Mouse (Mus musculus) MEL (cell line): ENCODE results near the gene Gm45902. TPM values are rescaled to one million over a fixed set of nuclear protein-coding genes. Genes with fewer than 3 reads are reported as not detected.

Source experiments
- DNase-seq: peaks from one replicate; pipeline ENCODE4 v3.0.0; 2011; ENCODE audit warnings: low read depth, low spot score
- H3K27ac ChIP-seq: 2 replicates; pipeline ENCODE4 v1.5.1; 2012; ENCODE audit warnings: low read depth, mild to moderate bottlenecking, control low read depth, low read length, moderate library complexity; ENCODE audit not compliant: control insufficient read depth
- H3K27me3 ChIP-seq, 2 experiments: fragments of 150-350 bp in 1 of 2; sonication (generic) in 1 of 2; 2 replicates each; pipeline ENCODE4 v1.6.1; 2012; ENCODE audit warnings: low read length in 2 of 2, mild to moderate bottlenecking in 2 of 2, improper control_type of control experiment in 1 of 2, moderate library complexity in 1 of 2; ENCODE audit not compliant: insufficient read depth in 2 of 2, control insufficient read depth in 1 of 2
- H3K36me3 ChIP-seq, 2 experiments: 2 replicates each; pipeline ENCODE4 v1.6.1; 2012 to 2014; ENCODE audit warnings: low read length in 2 of 2, improper control_type of control experiment in 1 of 2, inconsistent platforms in 1 of 2, mild to moderate bottlenecking in 1 of 2; ENCODE audit not compliant: insufficient read depth in 2 of 2, control insufficient read depth in 1 of 2
- H3K4me1 ChIP-seq, 2 experiments: fragments of 150-350 bp in 1 of 2; sonication (generic) in 1 of 2; 2 replicates each; pipeline ENCODE4 v1.6.1; 2012; ENCODE audit warnings: low read length in 2 of 2, improper control_type of control experiment in 1 of 2, mild to moderate bottlenecking in 1 of 2; ENCODE audit not compliant: insufficient read depth in 2 of 2, control insufficient read depth in 1 of 2
- H3K4me3 ChIP-seq, 2 experiments: fragments of 150-350 bp in 1 of 2; sonication (generic) in 1 of 2; 2 replicates each; pipeline ENCODE4 v1.5.1; 2012; ENCODE audit warnings: low read depth in 2 of 2, low read length in 2 of 2, mild to moderate bottlenecking in 2 of 2, moderate library complexity in 2 of 2, control low read depth in 1 of 2, improper control_type of control experiment in 1 of 2; ENCODE audit not compliant: control insufficient read depth in 1 of 2, insufficient read depth in 1 of 2
- H3K79me2 ChIP-seq: 2 replicates; pipeline ENCODE4 v1.6.1; 2012; ENCODE audit warnings: mild to moderate bottlenecking, low read length, moderate library complexity; ENCODE audit not compliant: control insufficient read depth, poor library complexity, insufficient read depth
- H3K9ac ChIP-seq: 2 replicates; pipeline ENCODE4 v1.6.1; 2012; ENCODE audit warnings: low read depth, mild to moderate bottlenecking, control low read depth, low read length, moderate library complexity; ENCODE audit not compliant: control insufficient read depth, poor library complexity, severe bottlenecking
- H3K9me3 ChIP-seq: fragments of 150-350 bp; sonication (generic); replicated peaks from 2 replicates; pipeline ENCODE4 v1.6.1; 2012; ENCODE audit warnings: mild to moderate bottlenecking, low read length, improper control_type of control experiment, moderate library complexity; ENCODE audit not compliant: insufficient read depth
- BHLHE40 ChIP-seq: IDR thresholded peaks from 2 replicates; pipeline ENCODE4 v1.6.1; 2012; ENCODE audit warnings: low read depth, mild to moderate bottlenecking, inconsistent platforms, low read length, improper control_type of control experiment, borderline replicate concordance
- CHD1 ChIP-seq: IDR thresholded peaks from 2 replicates; pipeline ENCODE4 v1.6.1; 2012; ENCODE audit warnings: low read depth, mild to moderate bottlenecking, inconsistent platforms, low read length, improper control_type of control experiment
- CHD2 ChIP-seq: IDR thresholded peaks from 2 replicates; pipeline ENCODE4 v1.6.1; 2011; ENCODE audit warnings: low read length, improper control_type of control experiment
- CTCF ChIP-seq, 3 experiments: IDR thresholded peaks in 2 of 3; conservative IDR thresholded peaks in 1 of 3; 2 replicates each; pipeline ENCODE4 v1.5.1; 2011 to 2012; ENCODE audit warnings: low read length in 3 of 3, low read depth in 2 of 3, mild to moderate bottlenecking in 2 of 3, improper control_type of control experiment in 1 of 3, inconsistent platforms in 1 of 3, mixed read lengths in 1 of 3, moderate library complexity in 1 of 3; ENCODE audit not compliant: control insufficient read depth in 1 of 3, insufficient read depth in 1 of 3, poor library complexity in 1 of 3, severe bottlenecking in 1 of 3
- E2F4 ChIP-seq: IDR thresholded peaks from 2 replicates; pipeline ENCODE4 v1.6.1; 2011; ENCODE audit warnings: low read depth, low read length, improper control_type of control experiment, borderline replicate concordance
- ELF1 ChIP-seq: IDR thresholded peaks from 2 replicates; pipeline ENCODE4 v1.6.1; 2014; ENCODE audit warnings: low read depth, mild to moderate bottlenecking, inconsistent platforms, low read length, improper control_type of control experiment, moderate library complexity
- EP300 ChIP-seq, 2 experiments: IDR thresholded peaks; 2 replicates each; pipeline ENCODE4 v1.6.1; 2011; ENCODE audit warnings: improper control_type of control experiment in 2 of 2, low read length in 2 of 2, low read depth in 1 of 2, mild to moderate bottlenecking in 1 of 2
- ETS1 ChIP-seq: IDR thresholded peaks from 2 replicates; pipeline ENCODE4 v1.6.1; 2012; ENCODE audit warnings: low read depth, mild to moderate bottlenecking, inconsistent platforms, low read length, improper control_type of control experiment, moderate library complexity
- GABPA ChIP-seq: IDR thresholded peaks from 2 replicates; pipeline ENCODE4 v1.6.1; 2012; ENCODE audit warnings: low read depth, mild to moderate bottlenecking, inconsistent platforms, low read length, improper control_type of control experiment, moderate library complexity
- GATA1 ChIP-seq: IDR thresholded peaks from 2 replicates; pipeline ENCODE4 v1.6.1; 2011; ENCODE audit warnings: low read depth, low read length, improper control_type of control experiment
- HCFC1 ChIP-seq: IDR thresholded peaks from 2 replicates; pipeline ENCODE4 v1.6.1; 2012; ENCODE audit warnings: low read depth, mild to moderate bottlenecking, inconsistent platforms, low read length, improper control_type of control experiment, moderate library complexity
- JUND ChIP-seq: IDR thresholded peaks from 2 replicates; pipeline ENCODE4 v1.6.1; 2011; ENCODE audit warnings: low read depth, mild to moderate bottlenecking, improper control_type of control experiment, low read length
- KAT2A ChIP-seq: conservative IDR thresholded peaks from 2 replicates; pipeline ENCODE4 v1.6.1; 2012; ENCODE audit warnings: low read depth, low read length, improper control_type of control experiment, inconsistent platforms
- MAFK ChIP-seq: IDR thresholded peaks from 2 replicates; pipeline ENCODE4 v1.6.1; 2011; ENCODE audit warnings: low read depth, mild to moderate bottlenecking, low read length, improper control_type of control experiment, borderline replicate concordance
- MAX ChIP-seq: IDR thresholded peaks from 2 replicates; pipeline ENCODE4 v1.6.1; 2011; ENCODE audit warnings: low read length, improper control_type of control experiment
- MAZ ChIP-seq: IDR thresholded peaks from 2 replicates; pipeline ENCODE4 v1.6.1; 2012; ENCODE audit warnings: low read depth, mild to moderate bottlenecking, inconsistent platforms, low read length, improper control_type of control experiment
- MEF2A ChIP-seq: IDR thresholded peaks from 2 replicates; pipeline ENCODE4 v1.6.1; 2014; ENCODE audit warnings: low read depth, mild to moderate bottlenecking, inconsistent platforms, low read length, improper control_type of control experiment; ENCODE audit not compliant: poor library complexity, insufficient replicate concordance, severe bottlenecking; ENCODE audit errors: extremely low read depth
- MXI1 ChIP-seq: IDR thresholded peaks from 2 replicates; pipeline ENCODE4 v1.6.1; 2011; ENCODE audit warnings: mild to moderate bottlenecking, low read depth, low read length, improper control_type of control experiment
- MYB ChIP-seq: IDR thresholded peaks from 2 replicates; pipeline ENCODE4 v1.6.1; 2011; ENCODE audit warnings: mild to moderate bottlenecking, low read depth, low read length, improper control_type of control experiment
- MYC ChIP-seq: IDR thresholded peaks from 2 replicates; pipeline ENCODE4 v1.6.1; 2011; ENCODE audit warnings: low read depth, mild to moderate bottlenecking, low read length, improper control_type of control experiment, moderate library complexity
- NELFE ChIP-seq: IDR thresholded peaks from 2 replicates; pipeline ENCODE4 v1.6.1; 2011; ENCODE audit warnings: low read depth, low read length, improper control_type of control experiment
- NRF1 ChIP-seq: IDR thresholded peaks from 2 replicates; pipeline ENCODE4 v1.6.1; 2014; ENCODE audit warnings: low read depth, mild to moderate bottlenecking, inconsistent platforms, low read length, improper control_type of control experiment, moderate library complexity; ENCODE audit not compliant: poor library complexity, insufficient read depth, severe bottlenecking
- POLR2A ChIP-seq, 2 experiments: IDR thresholded peaks; 2 replicates each; pipeline ENCODE4 v1.6.1; 2011 to 2012; ENCODE audit warnings: low read length in 2 of 2, mild to moderate bottlenecking in 2 of 2, control low read depth in 1 of 2, improper control_type of control experiment in 1 of 2, low read depth in 1 of 2, moderate library complexity in 1 of 2; ENCODE audit not compliant: control insufficient read depth in 1 of 2, insufficient read depth in 1 of 2, poor library complexity in 1 of 2
- POLR2AphosphoS2 ChIP-seq: IDR thresholded peaks from 2 replicates; pipeline ENCODE4 v1.6.1; 2011; ENCODE audit warnings: low read length, improper control_type of control experiment
- POLR2AphosphoS5 ChIP-seq: IDR thresholded peaks from 2 replicates; pipeline ENCODE4 v1.6.1; 2012; ENCODE audit warnings: low read depth, borderline replicate concordance, mild to moderate bottlenecking, inconsistent platforms, low read length, moderate library complexity, mixed read lengths
- RAD21 ChIP-seq: IDR thresholded peaks from 2 replicates; pipeline ENCODE4 v1.6.1; 2011; ENCODE audit warnings: mild to moderate bottlenecking, low read depth, low read length, improper control_type of control experiment
- RCOR1 ChIP-seq: IDR thresholded peaks from 2 replicates; pipeline ENCODE4 v1.6.1; 2012; ENCODE audit warnings: low read depth, mild to moderate bottlenecking, inconsistent platforms, low read length, improper control_type of control experiment
- SIN3A ChIP-seq: IDR thresholded peaks from 2 replicates; pipeline ENCODE4 v1.6.1; 2012; ENCODE audit warnings: low read length, improper control_type of control experiment, inconsistent platforms
- SMC3 ChIP-seq: IDR thresholded peaks from 2 replicates; pipeline ENCODE4 v1.6.1; 2011; ENCODE audit warnings: low read depth, low read length, improper control_type of control experiment
- TAL1 ChIP-seq: IDR thresholded peaks from 2 replicates; pipeline ENCODE4 v1.6.1; 2012; ENCODE audit warnings: mild to moderate bottlenecking, inconsistent platforms, low read length, moderate library complexity, mixed read lengths
- TBP ChIP-seq: IDR thresholded peaks from 2 replicates; pipeline ENCODE4 v1.8.0; 2011; ENCODE audit warnings: low read depth, low read length, improper control_type of control experiment
- TCF12 ChIP-seq: IDR thresholded peaks from 2 replicates; pipeline ENCODE4 v1.6.1; 2014; ENCODE audit warnings: low read depth, mild to moderate bottlenecking, inconsistent platforms, low read length, improper control_type of control experiment, moderate library complexity
- UBTF ChIP-seq: IDR thresholded peaks from 2 replicates; pipeline ENCODE4 v1.6.1; 2012; ENCODE audit warnings: low read depth, mild to moderate bottlenecking, inconsistent platforms, low read length, improper control_type of control experiment, moderate library complexity, borderline replicate concordance; ENCODE audit not compliant: insufficient read depth
- USF1 ChIP-seq: IDR thresholded peaks from 2 replicates; pipeline ENCODE4 v1.6.1; 2014; ENCODE audit warnings: low read depth, mild to moderate bottlenecking, inconsistent platforms, low read length, improper control_type of control experiment, moderate library complexity
- ZC3H11A ChIP-seq: IDR thresholded peaks from 2 replicates; pipeline ENCODE4 v1.6.1; 2012; ENCODE audit warnings: low read depth, mild to moderate bottlenecking, inconsistent platforms, low read length, improper control_type of control experiment
- ZKSCAN1 ChIP-seq: IDR thresholded peaks from 2 replicates; pipeline ENCODE4 v1.6.1; 2012; ENCODE audit warnings: low read depth, mild to moderate bottlenecking, inconsistent platforms, low read length, improper control_type of control experiment, moderate library complexity
- ZMIZ1 ChIP-seq: IDR thresholded peaks from 2 replicates; pipeline ENCODE4 v1.6.1; 2012; ENCODE audit warnings: low read depth, mild to moderate bottlenecking, inconsistent platforms, low read length, improper control_type of control experiment, moderate library complexity
- ZNF384 ChIP-seq: IDR thresholded peaks from 2 replicates; pipeline ENCODE4 v1.6.1; 2012; ENCODE audit warnings: low read depth, mild to moderate bottlenecking, inconsistent platforms, low read length, improper control_type of control experiment
- polyA plus RNA-seq, 2 experiments: library from polyadenylated mRNA; stranded (reverse) in 1 of 2; unstranded in 1 of 2; fragments of >175 nt in 1 of 2; fragments of >200 nt in 1 of 2; gene quantifications; 2 replicates each; pipeline versions ENCODE4 v1.2.1 to v1.2.4; 2012; ENCODE audit warnings: low replicate concordance in 2 of 2, low read depth in 1 of 2; ENCODE audit not compliant: insufficient read length in 2 of 2, insufficient read depth in 1 of 2, missing spikeins in 1 of 2
- total RNA-seq: library from RNA; depleted of rRNA; stranded (reverse); fragments of 300-350 nt; gene quantifications from 2 replicates; pipeline ENCODE4 v1.2.3, GENCODE M21; 2012

The Gm45902 gene
- total and polyA plus RNA-seq, 3 experiments: 3.6 to 3.8 TPM; not detected in 1

GRCm38 (mm10) chr2:3474861-3475283, 37.7 kb downstream of the Gm45902 start, which contains the start of gene Suv39h2:
Gene Suv39h2 (minus strand): TSS chr2:3475031.
- Histone ChIP-seq H3K4me3 (peak within 1 kb of the TSS; percentile 88 to 98), H3K4me1 (peaks cover 4% of the 10 kb centered on the region in 2 experiments; a peak in 3 of 4 replicates), H3K36me3 (peaks cover 0 to 9% of the 10 kb centered on the region in 2 experiments), H3K9me3 (no peaks in the 10 kb centered on the region), H3K79me2 (peaks cover 21% of the 10 kb centered on the region), H3K9ac (peak within 1 kb of the TSS; percentile 91), H3K27me3 (no peaks in the 10 kb centered on the region), H3K27ac (peak within 1 kb of the TSS; percentile 79)
- peak; percentile 96 for DNase-seq
- TF ChIP-seq SMC3 (no peak), TAL1 (no peak), TBP (0 out of 2 replicates have a peak, but pooled peaks have one; percentile 52), NELFE (peak; percentile 76), MYB (no peak), EP300 (IDR thresholded peaks at IDR 0.05; ENCODE audit: low read depth in 1 of 2, low read length in 2 of 2) (no peak), MAX (peak; percentile 58), NRF1 (peak; percentile 84), ZNF384 (no peak), CTCF (IDR thresholded peaks at IDR 0.05 in 2 of 3, conservative IDR thresholded peaks at IDR 0.05 in 1 of 3; ENCODE audit: control insufficient read depth in 1 of 3, insufficient read depth in 1 of 3, low read depth in 2 of 3, low read length in 3 of 3, poor library complexity in 1 of 3, severe bottlenecking in 1 of 3) (no peak), BHLHE40 (no peak), USF1 (no peak), ZMIZ1 (peak; percentile 73), GATA1 (no peak), MAZ (peak; percentile 62; the same call in 1 of the 2 replicates), JUND (no peak), POLR2AphosphoS2 (peak; percentile 38; the same call in 1 of the 2 replicates), RAD21 (no peak), CHD2 (no peak), MXI1 (peak; percentile 52; the same call in 1 of the 2 replicates), CHD1 (0 out of 2 replicates have a peak, but pooled peaks have one; percentile 5), GABPA (no peak), ETS1 (peak; percentile 79), POLR2A (IDR thresholded peaks at IDR 0.05; ENCODE audit: control insufficient read depth in 1 of 2, insufficient read depth in 1 of 2, low read depth in 1 of 2, low read length in 2 of 2, poor library complexity in 1 of 2) (peak; percentile 68 to 88; a peak in 3 of 4 replicates), HCFC1 (peak; percentile 47; the same call in 1 of the 2 replicates), POLR2AphosphoS5 (no peak), ZKSCAN1 (no peak), ELF1 (peak; percentile 41; the same call in 1 of the 2 replicates), MAFK (no peak), MYC (0 out of 2 replicates have a peak, but pooled peaks have one; percentile 35), KAT2A (no peak; the same call in 1 of the 2 replicates), TCF12 (no peak), SIN3A (peak; percentile 71), UBTF (no peak), E2F4 (peak; percentile 20; the same call in 1 of the 2 replicates), MEF2A (no peak), RCOR1 (no peak), ZC3H11A (no peak)
